Mouse (Mus musculus) gastrocnemius, adult 18-20 months (tissue): ENCODE data around the gene Hrh1. TPM values are rescaled to one million over a fixed set of nuclear protein-coding genes. Genes with fewer than 3 reads are reported as not detected.
A peak's percentile ranks its signal among the peaks of the same experiment; 100 is the strongest.
"Not testable (repeated sequence)": the region's sequence is repeated elsewhere in the genome, so short reads cannot be mapped to it uniquely, and the experiment has no call there.

Experiments used
- DNase-seq: peaks from one replicate; pipeline ENCODE4 v3.0.0; 2021; ENCODE audit warnings: low spot score
- total RNA-seq, 2 experiments: library from RNA; stranded (reverse); gene quantifications; 2 replicates each; pipeline ENCODE4 v1.2.3; 2021

Gene Hrh1
- total RNA-seq, 2 experiments from 2014 or later: 0.38 to 0.41 TPM

GRCm38 (mm10) chr6:114459969-114460368 lies 62.2 kb downstream of the Hrh1 start:
- no peak for DNase-seq

- DNase-seq: no peak
Measured at GRCm38 (mm10) chr6:114461536-114461935, 63.8 kb downstream of the Hrh1 start.

GRCm38 (mm10) chr6:114462747-114463146 lies 65.0 kb downstream of the Hrh1 start:
- no peak for DNase-seq

GRCm38 (mm10) chr6:114473541-114473940 lies 75.8 kb downstream of the Hrh1 start:
- no peak for DNase-seq

GRCm38 (mm10) chr6:114474059-114474458 lies 76.3 kb downstream of the Hrh1 start:
- no peak for DNase-seq

- no peak for DNase-seq
Measured at GRCm38 (mm10) chr6:114474911-114475310, 77.2 kb downstream of the Hrh1 start.

GRCm38 (mm10) chr6:114478771-114479170 lies 81.0 kb downstream of the Hrh1 start:
- DNase-seq: peak; percentile 76

GRCm38 (mm10) chr6:114479644-114480410 lies 82.1 kb downstream of the Hrh1 start:
- DNase-seq: no peak

- no peak for DNase-seq
Measured at GRCm38 (mm10) chr6:114489371-114489770, 91.6 kb downstream of the Hrh1 start.

- not testable (repeated sequence) for DNase-seq
Measured at GRCm38 (mm10) chr6:114492588-114492987, 94.9 kb downstream of the Hrh1 start.

GRCm38 (mm10) chr6:114494987-114495386 lies 97.3 kb downstream of the Hrh1 start:
- not testable (repeated sequence) for DNase-seq

- not testable (repeated sequence) for DNase-seq
Measured at GRCm38 (mm10) chr6:114514038-114514437, 116.3 kb downstream of the Hrh1 start.

GRCm38 (mm10) chr6:114528709-114529108 lies 131.0 kb downstream of the Hrh1 start:
- DNase-seq: not testable (repeated sequence)

Other genes starting within 250 kb of the Hrh1 start
- under 1 TPM; 0.17 to 0.23 TPM for gene Slc6a1, start 115.3 kb upstream of the Hrh1 start, total RNA-seq
- gene Atg7, start 245.2 kb downstream of the Hrh1 start, total RNA-seq: 1 to 10 TPM; 7.9 to 9.0 TPM